Mouse (Mus musculus) gastrocnemius, postnatal 4 days (tissue): ENCODE data around the gene Olfr1262. TPM values are rescaled to one million over a fixed set of nuclear protein-coding genes. Genes with fewer than 3 reads are reported as not detected.

Source experiments
- DNase-seq, 2 experiments: peaks; one replicate each; pipeline ENCODE4 v3.0.0; 2021 to 2022; ENCODE audit warnings: low spot score in 2 of 2, mixed read lengths in 2 of 2
- long read RNA-seq, 2 experiments: library from polyadenylated mRNA; stranded (forward); transcript quantifications; one replicate each; pipeline ENCODE4 v2.0.0; 2021
- total RNA-seq, 2 experiments: library from RNA; stranded (reverse); gene quantifications; 2 replicates each; pipeline ENCODE4 v1.2.3; 2021

Olfr1262 gene
- total RNA-seq, result not detected
- long read RNA-seq, experiment 1, result 0 reads
- long read RNA-seq, experiment 2, result 0 reads

- no peak for DNase-seq
Measured at GRCm38 (mm10) chr2:89999845-90000244, at the start of gene Olfr1262. Gene Olfr1262 (plus strand): TSS chr2:90000145.

- no peak for DNase-seq
Measured at GRCm38 (mm10) chr2:89974184-89974583, 25.8 kb upstream of the Olfr1262 start, which contains the start of gene Olfr1260. Gene Olfr1260 (plus strand): TSS chr2:89974340.

- no peak for DNase-seq
Measured at GRCm38 (mm10) chr2:89977709-89978108, 22.2 kb upstream of the Olfr1262 start.

- no peak for DNase-seq
Measured at GRCm38 (mm10) chr2:89990921-89991320, 9.0 kb upstream of the Olfr1262 start, which contains the start of gene Olfr1261. Gene Olfr1261 (plus strand): TSS chr2:89991221.

- no peak for DNase-seq
Measured at GRCm38 (mm10) chr2:90011831-90012230, 11.9 kb downstream of the Olfr1262 start, which contains the start of gene Olfr1263. Gene Olfr1263 (plus strand): TSS chr2:90012131.

- DNase-seq, result no peak
Measured at GRCm38 (mm10) chr2:90025477-90025876, 25.5 kb downstream of the Olfr1262 start, which contains the start of gene Olfr1264. Gene Olfr1264 (minus strand): TSS chr2:90025577.

- DNase-seq, result no peak
Measured at GRCm38 (mm10) chr2:90035037-90035436, 35.1 kb downstream of the Olfr1262 start, which contains the start of gene Olfr1265. Gene Olfr1265 (plus strand): TSS chr2:90035337.

Other genes starting within 250 kb of the Olfr1262 start
- gene Olfr1253, start 243.1 kb upstream of the Olfr1262 start, total RNA-seq, result not detected
- gene Olfr1254, start 206.5 kb upstream of the Olfr1262 start, total RNA-seq, result not detected
- gene Olfr1255, start 188.1 kb upstream of the Olfr1262 start, total RNA-seq, result not detected
- not detected for gene Olfr1256, start 158.6 kb upstream of the Olfr1262 start, total RNA-seq
- gene Olfr48, start 151.9 kb upstream of the Olfr1262 start, total RNA-seq, result not detected
- gene Olfr1257, start 121.7 kb upstream of the Olfr1262 start, total RNA-seq, result not detected
- gene Olfr1258, start 72.8 kb upstream of the Olfr1262 start, total RNA-seq, result not detected
- not detected for gene Olfr1259, start 51.5 kb upstream of the Olfr1262 start, total RNA-seq
- gene Olfr1260, start 25.8 kb upstream of the Olfr1262 start, total RNA-seq, result not detected
- gene Olfr1261, start 8.9 kb upstream of the Olfr1262 start, total RNA-seq, result not detected
- not detected for gene Olfr1263, start 12.0 kb downstream of the Olfr1262 start, total RNA-seq
- gene Olfr1264, start 25.4 kb downstream of the Olfr1262 start, total RNA-seq, result not detected
- not detected for gene Olfr1265, start 35.2 kb downstream of the Olfr1262 start, total RNA-seq
- not detected for gene Olfr140, start 63.4 kb downstream of the Olfr1262 start, total RNA-seq
- not detected for gene Olfr1269, start 121.3 kb downstream of the Olfr1262 start, total RNA-seq
- not detected for gene Olfr32, start 142.2 kb downstream of the Olfr1262 start, total RNA-seq
- not detected for gene Olfr1270, start 152.9 kb downstream of the Olfr1262 start, total RNA-seq
- gene Olfr1506, start 224.3 kb downstream of the Olfr1262 start, total RNA-seq, result under 1 TPM in 1 of 2 experiments, not detected in 1; 0.13 TPM